In the genomic region with DNA sequence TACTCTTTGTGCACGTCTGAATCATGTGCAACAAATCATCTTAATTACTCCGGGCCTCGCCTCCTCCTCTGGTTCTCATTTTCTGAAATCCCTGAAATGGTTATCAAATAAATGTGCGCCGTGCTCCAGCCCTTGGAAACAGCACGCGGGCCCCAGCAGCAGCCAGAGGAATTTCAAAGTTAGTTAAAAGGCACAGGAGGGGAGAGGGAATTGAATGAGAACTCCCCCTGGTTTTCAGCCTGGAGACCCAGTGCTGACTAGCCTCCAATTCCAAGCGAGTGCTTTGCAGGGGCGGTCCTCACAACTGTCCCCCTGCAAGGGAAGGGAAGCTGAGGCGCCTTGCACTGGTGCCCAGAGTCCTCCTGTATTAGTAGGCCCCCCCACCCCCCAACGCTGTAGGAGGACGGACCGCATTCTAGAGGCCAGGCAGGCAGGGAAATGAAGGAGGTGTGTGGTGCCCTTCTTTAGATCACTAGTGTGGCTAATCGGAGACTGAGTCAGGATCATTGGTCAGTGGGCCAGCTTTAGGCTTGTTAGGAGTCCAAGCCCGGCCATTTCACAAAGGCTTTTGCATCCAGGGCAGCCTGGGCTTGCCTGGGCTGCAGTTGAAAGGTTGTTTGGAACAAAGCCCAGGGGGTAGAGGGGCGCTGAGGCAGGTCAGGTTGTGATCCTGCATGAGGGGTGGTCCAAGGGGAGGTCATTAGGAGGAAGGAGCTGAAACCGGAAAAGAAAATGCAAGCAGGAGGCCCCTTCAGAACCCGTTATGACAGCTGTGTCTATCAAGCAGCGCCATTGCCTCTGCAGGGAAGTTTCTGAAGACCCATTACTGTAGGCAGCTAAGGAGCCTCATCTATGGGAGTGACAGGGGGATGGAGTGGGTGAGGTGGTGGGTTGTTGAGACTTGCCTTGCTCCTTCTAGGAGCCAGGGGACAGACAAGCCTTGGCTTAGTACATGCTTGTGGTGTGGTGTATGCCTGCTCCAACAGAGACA, we compare ENCODE assay signal across 9 mouse cellular contexts.
DNase-seq lines count a peak whose midpoint lies in the region; ATAC-seq and TF ChIP-seq lines count a peak whose summit lies in the region.
"Had no signal": no experiment of that assay in that cellular context is flagged by ENCODE, and none has a peak within 500 bp of the region (broad histone marks: within the 10 kb centered on the region; RNA-seq: fewer than 3 reads in every experiment).

No protein-coding gene starts in this region.

- H3K36me3 ChIP-seq in embryonic facial prominence, embryonic 14.5 days (ENCODE audit: control insufficient read depth, insufficient read depth, low read length), result no peaks in the 10 kb centered on the region
- no peaks in the 10 kb centered on the region for H3K36me3 ChIP-seq in hindbrain, embryonic 16.5 days (ENCODE audit: control insufficient read depth, insufficient read depth, low read length)
- H3K36me3 ChIP-seq in neural tube, embryonic 11.5 days (ENCODE audit: control insufficient read depth, insufficient read depth, low read length), result no peaks in the 10 kb centered on the region
- no peaks in the 10 kb centered on the region for H3K36me3 ChIP-seq in thymus, adult 2 months (ENCODE audit: control insufficient read depth, insufficient read depth, low read length)

- H3K4me1 ChIP-seq in embryonic facial prominence, embryonic 14.5 days (ENCODE audit: control insufficient read depth, insufficient read depth, low read length), result peaks cover 18% of the 10 kb centered on the region
- H3K4me1 ChIP-seq in hindbrain, embryonic 16.5 days (ENCODE audit: control insufficient read depth, insufficient read depth, low read depth, low read length), result peaks cover 8% of the 10 kb centered on the region
- H3K4me1 ChIP-seq in neural tube, embryonic 11.5 days (ENCODE audit: control insufficient read depth, insufficient read depth, low read length), result 0 out of 2 replicates have a peak, but pooled peaks cover 3% of the 10 kb centered on the region
- no peaks in the 10 kb centered on the region for H3K4me1 ChIP-seq in cerebellum, adult 2 months (ENCODE audit: control insufficient read depth, insufficient read depth, low read length)
- peaks cover 9% of the 10 kb centered on the region for H3K4me1 ChIP-seq in thymus, adult 2 months (replicated peaks; ENCODE audit: control insufficient read depth, insufficient read depth, low read length)

- H3K4me3 ChIP-seq in embryonic facial prominence, embryonic 14.5 days (ENCODE audit: low read depth, low read length), result peak overlapping the region; percentile 20
- H3K4me3 ChIP-seq in hindbrain, embryonic 16.5 days (ENCODE audit: low read length), result no peak overlapping the region
- H3K4me3 ChIP-seq in neural tube, embryonic 11.5 days (ENCODE audit: low read depth, low read length), result no peak overlapping the region
- no peak overlapping the region for H3K4me3 ChIP-seq in cerebellum, adult 2 months (replicated peaks; ENCODE audit: insufficient read depth, low read depth, low read length)
- no peak overlapping the region for H3K4me3 ChIP-seq in thymus, adult 2 months (ENCODE audit: control insufficient read depth, insufficient read depth, low read length)

- H3K9me3 ChIP-seq in embryonic facial prominence, embryonic 14.5 days (ENCODE audit: control insufficient read depth, low read length), result no peaks in the 10 kb centered on the region
- H3K9me3 ChIP-seq in hindbrain, embryonic 16.5 days (ENCODE audit: control insufficient read depth, low read length), result no peaks in the 10 kb centered on the region
- H3K9me3 ChIP-seq in neural tube, embryonic 11.5 days (ENCODE audit: control insufficient read depth, low read length), result no peaks in the 10 kb centered on the region

- no peaks in the 10 kb centered on the region for H3K27me3 ChIP-seq in embryonic facial prominence, embryonic 14.5 days (replicated peaks; ENCODE audit: control insufficient read depth, insufficient read depth, low read length)
- no peaks in the 10 kb centered on the region for H3K27me3 ChIP-seq in hindbrain, embryonic 16.5 days (replicated peaks; ENCODE audit: control insufficient read depth, insufficient read depth, low read length)
- H3K27me3 ChIP-seq in neural tube, embryonic 11.5 days (ENCODE audit: control insufficient read depth, insufficient read depth, low read length), result no peaks in the 10 kb centered on the region
- no peaks in the 10 kb centered on the region for H3K27me3 ChIP-seq in cerebellum, adult 2 months (ENCODE audit: control insufficient read depth, insufficient read depth, low read length)
- no peaks in the 10 kb centered on the region for H3K27me3 ChIP-seq in thymus, adult 2 months (ENCODE audit: control insufficient read depth, insufficient read depth, low read length)

- TF ChIP-seq CTCF in cerebellum, adult 2 months (IDR thresholded peaks at IDR 0.05; ENCODE audit: borderline replicate concordance, insufficient read depth, low read depth, low read length), result no peak
- TF ChIP-seq CTCF in thymus, adult 2 months (IDR thresholded peaks at IDR 0.05; ENCODE audit: borderline replicate concordance, control insufficient read depth, extremely low read depth, insufficient read depth, low read length, poor library complexity), result no peak

- TF ChIP-seq POLR2A in cerebellum, adult 2 months (IDR thresholded peaks at IDR 0.05; ENCODE audit: borderline replicate concordance, insufficient read depth, low read length), result no peak
- TF ChIP-seq POLR2A in thymus, adult 2 months (IDR thresholded peaks at IDR 0.05; ENCODE audit: control insufficient read depth, extremely low read depth, insufficient read depth, low read length, poor library complexity), result no peak

- H3K9ac ChIP-seq in embryonic facial prominence, embryonic 14.5 days (ENCODE audit: low read depth, low read length), result peak overlapping the region; percentile 36
- H3K9ac ChIP-seq in hindbrain, embryonic 16.5 days (ENCODE audit: low read depth, low read length), result peak overlapping the region; percentile 3; the same call in 1 of the 2 replicates
- 0 out of 2 replicates have a peak overlapping the region, but pooled peaks have one; percentile 7 for H3K9ac ChIP-seq in neural tube, embryonic 11.5 days (ENCODE audit: low read length)

- peak overlapping the region; percentile 47 for H3K4me2 ChIP-seq in embryonic facial prominence, embryonic 14.5 days (ENCODE audit: low read depth, low read length)
- peak overlapping the region; percentile 34 for H3K4me2 ChIP-seq in hindbrain, embryonic 16.5 days (ENCODE audit: low read length)
- peak overlapping the region; percentile 31 for H3K4me2 ChIP-seq in neural tube, embryonic 11.5 days (ENCODE audit: low read depth)

- whole genome bisulfite sequencing in embryonic facial prominence, embryonic 14.5 days, result 12% methylated on average over 16 of the region's 19 CpGs
- 12% methylated on average over 19 of the region's 19 CpGs for WGBS in hindbrain, embryonic 16.5 days
- WGBS in neural tube, embryonic 11.5 days, result 12% methylated on average over 19 of the region's 19 CpGs
- 16% methylated on average over 19 of the region's 19 CpGs for WGBS in cerebellum, adult 2 months
- 66% methylated on average over 19 of the region's 19 CpGs for WGBS in thymus, adult 2 months

- peak; percentile 14 for DNase-seq in left cerebral cortex, postnatal 14 days (ENCODE audit: low spot score in 2 of 2)
- DNase-seq in left cerebral cortex, postnatal 10 days (ENCODE audit: extremely low spot score in 1 of 2, low spot score in 2 of 2), result no peak
- peak; percentile 79 for DNase-seq in embryonic facial prominence, embryonic 14.5 days (ENCODE audit: low spot score)
- DNase-seq in neural tube, embryonic 11.5 days (ENCODE audit: low spot score), result peak; percentile 34
- DNase-seq in cerebellum, adult 2 months, result no peak
- no peak for DNase-seq in thymus, adult 2 months
- no peak for DNase-seq in kidney, adult 18-20 months
- DNase-seq: layer of hippocampus, adult 9-11 months had no signal

- intact Hi-C loops in left cerebral cortex, postnatal 14 days (cut with DNase I), result no loop called here
- intact Hi-C loops in left cerebral cortex, postnatal 10 days (cut with DNase I), result no loop called here

- ATAC-seq in embryonic facial prominence, embryonic 14.5 days (ENCODE audit: low read depth), result peak; percentile 73
- ATAC-seq in hindbrain, embryonic 16.5 days, result peak; percentile 84
- peak; percentile 64 for ATAC-seq in neural tube, embryonic 11.5 days (ENCODE audit: insufficient read depth, low FRiP score, low TSS enrichment)

- H3K27ac ChIP-seq in embryonic facial prominence, embryonic 14.5 days (replicated peaks; ENCODE audit: low read depth, low read length), result peak overlapping the region; percentile 69
- peak overlapping the region; percentile 36; the same call in 1 of the 2 replicates for H3K27ac ChIP-seq in hindbrain, embryonic 16.5 days (ENCODE audit: low read depth, low read length)
- H3K27ac ChIP-seq in neural tube, embryonic 11.5 days (ENCODE audit: low read depth, low read length), result no peak overlapping the region
- no peak overlapping the region for H3K27ac ChIP-seq in cerebellum, adult 2 months (ENCODE audit: insufficient read depth, low read length)
- no peak overlapping the region for H3K27ac ChIP-seq in thymus, adult 2 months (ENCODE audit: control insufficient read depth, insufficient read depth, low read length)

Comparison
In these comparisons a context has a peak if more than half of its experiments do, and no peak if none do; other contexts are left out.
1. DNase-seq: peak in left cerebral cortex, postnatal 14 days (2 of 2), embryonic facial prominence, embryonic 14.5 days (single experiment) and neural tube, embryonic 11.5 days (single experiment); none in left cerebral cortex, postnatal 10 days (0 of 2), cerebellum, adult 2 months (0 of 2), thymus, adult 2 months (single experiment) and kidney, adult 18-20 months (single experiment).
2. H3K27ac ChIP-seq: peak in embryonic facial prominence, embryonic 14.5 days (single experiment) and hindbrain, embryonic 16.5 days (single experiment); none in neural tube, embryonic 11.5 days (single experiment), cerebellum, adult 2 months (single experiment) and thymus, adult 2 months (single experiment).
3. Peak in every context shown above with its lines, with median percentiles within 50 percentile points of each other: ATAC-seq, H3K4me2 ChIP-seq and H3K9ac ChIP-seq.